Mouse (Mus musculus) ES-E14 (cell line): Measurements from ENCODE around the gene Mfsd14b. TPM values are rescaled to one million over a fixed set of nuclear protein-coding genes. Genes with fewer than 3 reads are reported as not detected.

ENCODE experiments used
- DNase-seq: peaks from one replicate; pipeline ENCODE4 v3.0.0-alpha.2; 2013; ENCODE audit warnings: low read depth, low spot score
- H3K27ac ChIP-seq: 2 replicates; pipeline ENCODE4 v1.5.1; 2012; ENCODE audit warnings: low read depth, mild to moderate bottlenecking, low read length, moderate library complexity, mixed read lengths; ENCODE audit not compliant: poor library complexity, insufficient read depth, severe bottlenecking
- H3K36me3 ChIP-seq: 2 replicates; pipeline ENCODE4 v1.6.1; 2012; ENCODE audit warnings: mild to moderate bottlenecking, low read length, moderate library complexity, mixed read lengths; ENCODE audit not compliant: control insufficient read depth, poor library complexity, insufficient read depth, severe bottlenecking
- H3K4me1 ChIP-seq, 2 experiments: fragments of 150-350 bp in 1 of 2; sonication (generic) in 1 of 2; 2 replicates each; pipeline ENCODE4 v1.6.1; 2012; ENCODE audit warnings: low read length in 2 of 2, mild to moderate bottlenecking in 1 of 2, mixed read lengths in 1 of 2; ENCODE audit not compliant: control insufficient read depth in 2 of 2, insufficient read depth in 2 of 2, poor library complexity in 1 of 2
- H3K4me3 ChIP-seq, 2 experiments: fragments of 150-350 bp in 1 of 2; sonication (generic) in 1 of 2; 2 replicates each; pipeline ENCODE4 v1.5.1; 2012; ENCODE audit warnings: low read length in 2 of 2, low read depth in 1 of 2, mild to moderate bottlenecking in 1 of 2, mixed read lengths in 1 of 2; ENCODE audit not compliant: insufficient read depth in 1 of 2, poor library complexity in 1 of 2, severe bottlenecking in 1 of 2
- H3K9ac ChIP-seq: 2 replicates; pipeline ENCODE4 v1.6.1; 2012; ENCODE audit warnings: low read depth, mild to moderate bottlenecking, low read length, mixed read lengths; ENCODE audit not compliant: poor library complexity, insufficient read depth, severe bottlenecking
- H3K9me3 ChIP-seq: fragments of 150-350 bp; sonication (generic); 2 replicates; pipeline ENCODE4 v1.6.1; 2012; ENCODE audit warnings: low read depth, mild to moderate bottlenecking, low read length; ENCODE audit not compliant: control insufficient read depth, insufficient read depth
- CHD2 ChIP-seq: IDR thresholded peaks from 2 replicates; pipeline ENCODE4 v1.6.1; 2014; ENCODE audit warnings: mild to moderate bottlenecking, low read depth, low read length, inconsistent platforms
- HCFC1 ChIP-seq: IDR thresholded peaks from 2 replicates; pipeline ENCODE4 v1.6.1; 2012; ENCODE audit warnings: low read length, inconsistent platforms, borderline replicate concordance; ENCODE audit not compliant: insufficient read depth
- MAFK ChIP-seq: IDR thresholded peaks from 2 replicates; pipeline ENCODE4 v1.6.1; 2014; ENCODE audit warnings: mild to moderate bottlenecking, low read depth, low read length, inconsistent platforms; ENCODE audit not compliant: insufficient read depth
- ZC3H11A ChIP-seq: IDR thresholded peaks from 2 replicates; pipeline ENCODE4 v1.6.1; 2012; ENCODE audit warnings: low read depth, mild to moderate bottlenecking, inconsistent platforms, low read length, borderline replicate concordance
- ZNF384 ChIP-seq: IDR thresholded peaks from 2 replicates; pipeline ENCODE4 v1.6.1; 2012; ENCODE audit warnings: low read depth, low read length, inconsistent platforms
- in situ Hi-C, 2 experiments: fragments of 600-800 bp; cut with MboI; formaldehyde crosslinking; loops; one replicate each; pipeline ENCODE4 v1.15.1; 2025; ENCODE audit warnings: low sequenced_read_pairs in 2 of 2, inconsistent platforms in 1 of 2; ENCODE audit not compliant: unreplicated experiment in 2 of 2
- total RNA-seq: library from RNA; depleted of rRNA; stranded (reverse); fragments of 300-350 nt; gene quantifications from 2 replicates; pipeline ENCODE4 v1.2.3, GENCODE M21; 2012

Mfsd14b gene
- total RNA-seq, 1 experiment, result 43.1 TPM

DNA sequence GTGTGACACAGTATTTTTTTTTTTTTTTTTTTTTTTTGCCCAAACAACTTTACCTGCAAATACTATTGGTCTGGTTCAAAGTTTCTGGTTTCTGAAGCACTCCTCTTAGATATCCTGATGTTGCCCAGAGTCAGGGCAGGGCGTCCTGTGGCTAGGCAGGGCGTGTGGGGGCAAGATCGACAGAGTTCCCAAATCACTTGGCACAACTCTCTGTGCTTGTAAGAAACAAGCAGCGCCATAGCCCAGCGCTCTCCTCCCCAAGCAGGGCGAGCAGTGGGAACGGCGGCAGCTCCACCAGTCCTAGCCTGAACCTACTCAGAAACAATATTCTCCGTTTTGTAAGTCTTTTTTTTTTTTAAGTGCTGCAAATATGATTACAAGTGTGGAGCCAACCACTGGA lies 12.1 kb downstream of the Mfsd14b start:
- no peaks in the 10 kb centered on the region for H3K36me3 ChIP-seq
- no peak for TF ChIP-seq CHD2
- no peak for TF ChIP-seq ZC3H11A
- TF ChIP-seq MAFK, result no peak
- TF ChIP-seq ZNF384, result no peak
- no peak for TF ChIP-seq HCFC1
- DNase-seq, result no peak
- no peaks in the 10 kb centered on the region; a peak in 1 of 4 replicates for H3K4me1 ChIP-seq
- no peak overlapping the region for H3K27ac ChIP-seq
- H3K9ac ChIP-seq, result no peak overlapping the region
- no peak overlapping the region for H3K4me3 ChIP-seq
- H3K9me3 ChIP-seq, result no peaks in the 10 kb centered on the region
- in situ Hi-C loops, result no loop called here

DNA sequence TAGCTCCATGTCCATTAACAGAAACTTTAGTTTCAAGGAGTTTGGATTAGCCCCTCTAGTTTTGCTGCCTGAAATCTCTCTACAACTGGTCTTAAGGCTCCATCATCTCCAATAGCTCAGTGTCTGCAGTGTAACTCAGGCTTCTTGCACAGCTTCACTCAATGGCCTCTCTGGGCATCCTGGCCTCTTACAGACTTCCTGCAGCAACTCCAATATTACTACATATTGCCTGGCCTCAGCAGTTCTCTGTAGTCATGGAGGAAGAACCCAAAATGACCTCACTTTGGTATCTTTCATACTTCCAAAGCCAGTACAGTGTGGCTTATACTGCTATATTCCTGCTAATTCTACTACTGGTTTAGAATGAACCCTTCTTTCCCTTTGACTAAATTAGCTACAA lies 15.8 kb downstream of the Mfsd14b start:
- no peaks in the 10 kb centered on the region for H3K36me3 ChIP-seq
- H3K27ac ChIP-seq, result no peak overlapping the region
- TF ChIP-seq HCFC1 (no peak), CHD2 (no peak), ZNF384 (no peak), MAFK (no peak), ZC3H11A (no peak)
- no peaks in the 10 kb centered on the region; a peak in 1 of 4 replicates for H3K4me1 ChIP-seq
- H3K9ac ChIP-seq, result no peak overlapping the region
- in situ Hi-C loops, result no loop called here
- H3K9me3 ChIP-seq, result no peaks in the 10 kb centered on the region
- no peak overlapping the region for H3K4me3 ChIP-seq
- no peak for DNase-seq

DNA sequence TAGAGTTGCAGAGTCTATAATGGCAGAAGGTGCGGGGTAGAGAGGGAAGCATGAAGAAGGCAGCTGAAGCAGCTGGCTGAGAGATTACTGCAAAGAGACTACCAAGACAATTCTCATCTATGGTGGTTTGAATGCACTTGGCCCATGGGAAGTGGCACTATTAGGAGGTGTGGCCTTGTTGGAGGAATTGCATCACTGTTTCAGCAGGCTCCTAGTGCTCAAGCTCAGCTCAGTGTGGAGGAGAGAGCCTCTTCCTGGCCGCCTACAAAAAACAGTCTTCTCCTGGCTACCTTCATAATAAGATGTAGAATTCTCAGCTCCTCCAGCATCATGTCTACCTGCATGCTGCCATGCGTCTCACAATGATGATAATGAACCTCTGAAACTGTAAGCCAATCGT lies 16.9 kb downstream of the Mfsd14b start:
- Histone ChIP-seq H3K9ac (no peak overlapping the region), H3K4me1 (no peaks in the 10 kb centered on the region; a peak in 1 of 4 replicates), H3K27ac (no peak overlapping the region), H3K9me3 (no peaks in the 10 kb centered on the region), H3K36me3 (no peaks in the 10 kb centered on the region), H3K4me3 (no peak overlapping the region)
- TF ChIP-seq ZNF384 (no peak), ZC3H11A (no peak), MAFK (no peak), HCFC1 (no peak), CHD2 (no peak)
- DNase-seq, result no peak
- in situ Hi-C loops, result no loop called here

DNA sequence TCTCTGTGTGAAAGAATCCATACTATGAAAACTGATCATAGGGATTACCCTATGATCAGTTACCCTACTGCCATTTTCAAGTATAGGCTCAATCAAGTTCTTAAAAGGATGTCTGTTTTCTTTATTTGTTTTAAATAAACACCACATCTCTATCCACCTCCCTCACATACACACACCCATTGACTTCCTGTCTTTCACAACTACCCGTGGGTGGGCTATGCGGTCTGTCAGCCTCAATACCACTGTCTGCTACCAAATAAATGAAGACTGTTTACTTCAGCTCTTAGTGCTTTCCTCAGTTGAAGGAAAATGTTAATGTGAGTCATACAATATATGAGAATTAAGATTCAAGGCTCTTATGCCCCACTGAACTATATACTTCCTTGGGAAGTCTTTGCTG lies 42.8 kb downstream of the Mfsd14b start:
- Histone ChIP-seq H3K4me1 (no peaks in the 10 kb centered on the region), H3K9ac (no peak overlapping the region), H3K36me3 (peaks cover 3% of the 10 kb centered on the region), H3K4me3 (no peak overlapping the region), H3K9me3 (no peaks in the 10 kb centered on the region), H3K27ac (no peak overlapping the region)
- DNase-seq, result no peak
- no peak for TF ChIP-seq ZNF384
- TF ChIP-seq HCFC1, result no peak
- TF ChIP-seq MAFK, result no peak
- TF ChIP-seq CHD2, result no peak
- TF ChIP-seq ZC3H11A, result no peak
- in situ Hi-C loops, result no loop called here

DNA sequence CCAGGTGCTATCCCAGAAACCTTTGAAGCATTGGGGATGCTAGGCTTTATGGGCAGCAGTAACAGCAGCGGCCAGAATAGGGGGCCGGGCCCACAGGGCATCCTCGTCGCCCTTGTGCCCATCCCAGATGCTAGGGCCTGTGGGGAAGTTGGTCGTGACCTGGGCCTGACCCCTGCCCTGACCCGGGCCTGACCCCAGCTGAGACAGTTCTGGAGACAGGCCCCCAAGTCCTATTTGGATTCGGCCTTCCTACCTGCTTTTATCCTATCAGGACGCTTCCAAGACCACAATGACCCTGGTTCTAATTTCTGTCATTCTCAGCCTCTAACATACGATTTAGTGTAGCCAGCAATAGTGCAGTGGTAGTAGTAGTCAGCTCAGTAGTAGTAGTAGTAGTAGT lies 60.1 kb downstream of the Mfsd14b start, which contains the start of gene Prss47:
Gene Prss47, minus strand, starts transcription at position 101 of the 400 bp plus-strand sequence.
- in situ Hi-C loops, result no loop called here
- no peak within 1 kb of the TSS for H3K4me3 ChIP-seq
- no peak for TF ChIP-seq HCFC1
- TF ChIP-seq MAFK, result no peak
- no peak for TF ChIP-seq CHD2
- no peak for TF ChIP-seq ZNF384
- no peak for TF ChIP-seq ZC3H11A
- H3K9ac ChIP-seq, result no peak within 1 kb of the TSS
- H3K4me1 ChIP-seq, result no peaks in the 10 kb centered on the region
- no peak within 1 kb of the TSS for H3K27ac ChIP-seq
- DNase-seq, result no peak
- H3K9me3 ChIP-seq, result no peaks in the 10 kb centered on the region
- no peaks in the 10 kb centered on the region for H3K36me3 ChIP-seq
